Mouse (Mus musculus) kidney, embryonic 15.5 days (tissue): ENCODE measurements at regions not wholly inside any gene's neighbourhood (a gene's known extent, or its start where the extent isn't known, plus 50 kb on each side); places are given as distances from the start of the nearest gene placed in this dataset.
A peak's percentile ranks its signal among the peaks of the same experiment; 100 is the strongest.

Experiments
- ATAC-seq: fragments of 200-750 bp; cut with Nextera tagmentation; replicated peaks from 2 replicates; pipeline ENCODE4 v1.8.0; 2017; ENCODE audit warnings: moderate TSS enrichment; ENCODE audit not compliant: low FRiP score
- H3K27ac ChIP-seq: fragments of 300-500 bp; sonication (generic); 2 replicates; pipeline ENCODE4 v1.5.1; 2015; ENCODE audit warnings: mild to moderate bottlenecking, inconsistent platforms
- H3K27me3 ChIP-seq: fragments of 300-500 bp; sonication (generic); 2 replicates; pipeline ENCODE4 v1.6.1; 2015; ENCODE audit warnings: inconsistent platforms
- H3K36me3 ChIP-seq: fragments of 300-500 bp; sonication (generic); 2 replicates; pipeline ENCODE4 v1.6.1; 2015; ENCODE audit warnings: inconsistent platforms
- H3K4me1 ChIP-seq: fragments of 300-500 bp; sonication (generic); 2 replicates; pipeline ENCODE4 v1.6.1; 2015; ENCODE audit warnings: inconsistent platforms
- H3K4me2 ChIP-seq: fragments of 300-500 bp; sonication (generic); 2 replicates; pipeline ENCODE4 v1.6.1; 2015; ENCODE audit warnings: moderate library complexity, mild to moderate bottlenecking, inconsistent platforms
- H3K4me3 ChIP-seq: fragments of 300-500 bp; sonication (generic); replicated peaks from 2 replicates; pipeline ENCODE4 v1.5.1; 2015; ENCODE audit warnings: mild to moderate bottlenecking, inconsistent platforms
- H3K9ac ChIP-seq: fragments of 300-500 bp; sonication (generic); 2 replicates; pipeline ENCODE4 v1.6.1; 2015; ENCODE audit warnings: mild to moderate bottlenecking, inconsistent platforms
- H3K9me3 ChIP-seq: fragments of 300-500 bp; sonication (generic); replicated peaks from 2 replicates; pipeline ENCODE4 v1.6.1; 2016; ENCODE audit warnings: inconsistent platforms
- WGBS: fragments of 180-500 bp; shearing (Covaris S2); methylation state at CpG from one replicate; pipeline ENCODE4 v1.1.7; 2015; ENCODE audit warnings: mixed read lengths; 5-methylcytosine and 5-hydroxymethylcytosine counted together

DNA sequence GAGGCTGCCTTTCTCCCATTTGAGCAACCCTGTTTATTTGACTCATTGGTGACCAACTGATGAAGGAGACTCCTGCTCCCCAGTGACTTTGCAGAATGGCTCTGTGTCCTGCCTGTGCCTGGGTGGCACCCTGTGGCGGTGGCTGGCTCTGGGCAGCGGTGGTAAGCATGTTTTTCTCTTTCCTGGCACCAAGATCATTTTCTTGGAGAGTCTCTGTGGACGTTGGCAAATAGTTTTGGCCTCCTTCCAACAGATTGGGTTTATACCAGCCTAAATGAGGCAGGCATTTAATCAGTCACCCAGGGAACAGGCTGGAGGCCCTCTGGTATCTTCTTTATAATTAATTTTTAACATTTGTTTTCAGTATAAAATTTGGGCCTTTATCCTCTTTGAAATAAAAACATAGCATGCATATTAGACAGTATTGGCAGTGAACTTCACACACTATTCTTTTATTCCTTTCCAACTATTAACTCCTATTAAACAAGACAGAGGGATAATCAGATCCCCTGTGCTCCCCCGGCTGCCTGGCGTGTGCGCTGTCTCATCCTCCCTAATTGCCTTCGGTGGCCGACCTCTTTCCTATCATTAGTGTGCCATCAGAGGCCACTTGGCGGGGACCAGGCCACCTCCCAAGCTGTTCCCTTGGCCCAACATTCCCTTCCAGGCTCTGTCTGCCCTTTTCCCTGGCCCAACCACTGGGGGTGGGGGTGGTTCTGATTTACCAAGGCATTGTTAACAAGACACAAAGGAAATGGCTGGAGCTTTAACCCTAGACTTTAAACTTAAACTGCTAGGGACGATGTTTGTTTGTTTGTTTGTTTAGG is 111.8 kb upstream of the Topaz1 start:
- no peak overlapping the region for H3K4me2 ChIP-seq
- H3K36me3 ChIP-seq: no peaks in the 10 kb centered on the region
- no peak overlapping the region for H3K9ac ChIP-seq
- H3K9me3 ChIP-seq: no peaks in the 10 kb centered on the region
- H3K4me1 ChIP-seq: peaks cover 3% of the 10 kb centered on the region; the same call in 1 of the 2 replicates
- no peak for ATAC-seq
- H3K27me3 ChIP-seq: no peaks in the 10 kb centered on the region
- H3K27ac ChIP-seq: no peak overlapping the region
- H3K4me3 ChIP-seq: no peak overlapping the region
- 41% methylated on average over 10 of the region's 10 CpGs for WGBS

- Histone ChIP-seq H3K9me3 (no peaks in the 10 kb centered on the region), H3K9ac (no peak overlapping the region), H3K4me2 (no peak overlapping the region), H3K4me1 (peaks cover 3% of the 10 kb centered on the region; the same call in 1 of the 2 replicates), H3K36me3 (no peaks in the 10 kb centered on the region), H3K27ac (no peak overlapping the region), H3K4me3 (no peak overlapping the region), H3K27me3 (peaks cover 9% of the 10 kb centered on the region; the same call in 1 of the 2 replicates)
- WGBS: 33% methylated on average over 3 of the region's 3 CpGs
- no peak for ATAC-seq
These were observed 109.6 kb upstream of the Topaz1 start for GRCm38 (mm10) chr9:122637591-122637990.

DNA sequence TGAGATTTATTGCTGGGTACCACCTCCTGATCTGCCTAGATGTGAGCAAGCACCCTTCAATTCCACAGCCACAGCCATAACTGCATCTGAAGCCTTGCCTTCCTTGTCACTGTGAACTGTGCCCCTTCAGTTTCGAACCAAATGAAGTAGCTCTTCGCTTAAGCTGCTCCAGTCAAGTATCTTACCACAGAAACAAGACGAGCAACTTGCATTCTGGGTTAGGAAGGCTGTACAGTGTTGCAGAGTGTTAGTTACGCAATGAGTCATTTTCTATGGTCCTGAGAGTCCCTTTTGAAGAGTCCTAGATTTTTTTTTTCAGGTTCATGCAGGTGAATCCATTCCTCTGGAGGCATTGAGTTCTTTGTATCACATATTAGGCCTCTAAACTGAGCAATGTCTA is 107.9 kb upstream of the Topaz1 start:
- no peak for ATAC-seq
- Histone ChIP-seq H3K4me1 (peaks cover 3% of the 10 kb centered on the region; the same call in 1 of the 2 replicates), H3K9me3 (no peaks in the 10 kb centered on the region), H3K36me3 (no peaks in the 10 kb centered on the region), H3K9ac (no peak overlapping the region), H3K27me3 (peaks cover 24% of the 10 kb centered on the region), H3K27ac (no peak overlapping the region), H3K4me2 (no peak overlapping the region), H3K4me3 (no peak overlapping the region)
- WGBS: 92% methylated on average over 4 of the region's 4 CpGs

DNA sequence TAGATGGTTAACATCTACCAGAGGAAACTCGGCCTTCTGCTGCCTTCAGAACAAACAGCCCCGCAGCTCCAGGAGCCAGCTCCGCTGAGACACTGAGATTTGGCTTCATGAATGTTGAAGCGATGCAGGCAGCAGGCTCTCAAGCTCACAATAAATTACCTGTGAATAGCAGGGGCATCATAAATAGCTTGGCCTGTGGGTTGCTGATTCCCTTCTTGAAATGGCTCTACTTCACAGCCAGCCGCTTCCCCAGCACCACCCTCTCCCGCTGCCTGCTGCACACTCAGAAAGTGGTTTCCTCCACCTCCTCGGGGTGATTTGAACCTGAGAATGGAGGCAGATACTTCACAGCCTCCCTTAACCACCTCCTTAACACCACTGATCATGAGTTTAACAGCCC is 104.2 kb upstream of the Topaz1 start:
- no peak for ATAC-seq
- no peak overlapping the region for H3K4me2 ChIP-seq
- WGBS: 13% methylated on average over 7 of the region's 7 CpGs

DNA sequence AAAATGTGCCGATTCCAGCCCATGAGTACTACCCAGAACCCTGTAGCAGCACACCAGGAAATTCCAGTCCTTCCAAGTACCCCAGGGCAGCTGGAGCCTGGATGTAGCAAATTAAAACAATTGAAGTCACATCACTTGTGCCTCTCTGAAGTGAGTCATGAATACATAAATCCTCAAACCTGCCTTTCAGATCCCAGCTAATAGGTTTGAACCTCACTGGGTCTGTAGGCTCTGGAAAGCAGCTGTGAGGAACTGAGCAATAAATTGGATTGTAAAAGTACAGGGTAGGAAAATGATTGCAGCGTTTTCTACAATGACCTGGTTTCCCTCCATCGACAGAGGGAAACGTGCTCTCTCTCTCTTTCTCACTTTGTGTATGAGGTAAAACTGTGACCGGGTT is 101.6 kb upstream of the Topaz1 start:
- peaks cover 35% of the 10 kb centered on the region for H3K27me3 ChIP-seq

More for the DNA sequence above, 104.2 kb upstream of the Topaz1 start:
- H3K27me3 ChIP-seq: peaks cover 35% of the 10 kb centered on the region
- H3K27ac ChIP-seq: no peak overlapping the region
- no peaks in the 10 kb centered on the region for H3K4me1 ChIP-seq
- H3K4me3 ChIP-seq: no peak overlapping the region
- no peak overlapping the region for H3K9ac ChIP-seq
- H3K9me3 ChIP-seq: no peaks in the 10 kb centered on the region
- no peaks in the 10 kb centered on the region for H3K36me3 ChIP-seq

GRCm38 (mm10) chr9:122650862-122651261 is 96.3 kb upstream of the Topaz1 start:
- Histone ChIP-seq H3K27me3 (no peaks in the 10 kb centered on the region), H3K36me3 (no peaks in the 10 kb centered on the region), H3K9me3 (no peaks in the 10 kb centered on the region), H3K9ac (no peak overlapping the region), H3K4me2 (no peak overlapping the region), H3K27ac (no peak overlapping the region), H3K4me3 (no peak overlapping the region), H3K4me1 (no peaks in the 10 kb centered on the region)
- 73% methylated on average over 3 of the region's 3 CpGs for WGBS
- no peak for ATAC-seq

More for the DNA sequence above, 101.6 kb upstream of the Topaz1 start:
- WGBS: 30% methylated on average over 5 of the region's 5 CpGs
- Histone ChIP-seq H3K4me1 (no peaks in the 10 kb centered on the region), H3K27ac (no peak overlapping the region), H3K9me3 (no peaks in the 10 kb centered on the region), H3K36me3 (no peaks in the 10 kb centered on the region), H3K9ac (no peak overlapping the region), H3K4me3 (no peak overlapping the region), H3K4me2 (no peak overlapping the region)
- ATAC-seq: no peak

- no peak for ATAC-seq
- H3K36me3 ChIP-seq: no peaks in the 10 kb centered on the region
- H3K4me1 ChIP-seq: no peaks in the 10 kb centered on the region
- H3K4me2 ChIP-seq: no peak overlapping the region
- no peak overlapping the region for H3K27ac ChIP-seq
- no peak overlapping the region for H3K4me3 ChIP-seq
- H3K9me3 ChIP-seq: no peaks in the 10 kb centered on the region
- 56% methylated on average over 17 of the region's 17 CpGs for WGBS
- H3K9ac ChIP-seq: no peak overlapping the region
- H3K27me3 ChIP-seq: no peaks in the 10 kb centered on the region
These were observed 91.6 kb upstream of the Topaz1 start for GRCm38 (mm10) chr9:122655583-122655982.

- Histone ChIP-seq H3K4me2 (no peak overlapping the region), H3K27ac (no peak overlapping the region), H3K9ac (no peak overlapping the region), H3K4me3 (no peak overlapping the region), H3K4me1 (no peaks in the 10 kb centered on the region), H3K36me3 (no peaks in the 10 kb centered on the region), H3K9me3 (no peaks in the 10 kb centered on the region), H3K27me3 (no peaks in the 10 kb centered on the region)
- no peak for ATAC-seq
- WGBS: 62% methylated on average over 9 of the region's 9 CpGs
These were observed 87.1 kb upstream of the Topaz1 start for GRCm38 (mm10) chr9:122660050-122660449.

GRCm38 (mm10) chr9:122666978-122667645 is 80.0 kb upstream of the Topaz1 start:
- Histone ChIP-seq H3K36me3 (no peaks in the 10 kb centered on the region), H3K9ac (no peak overlapping the region), H3K27me3 (no peaks in the 10 kb centered on the region), H3K4me2 (no peak overlapping the region), H3K4me3 (no peak overlapping the region), H3K27ac (no peak overlapping the region), H3K9me3 (no peaks in the 10 kb centered on the region), H3K4me1 (peaks cover 4% of the 10 kb centered on the region; the same call in 1 of the 2 replicates)
- ATAC-seq: 0 out of 2 replicates have a peak, but pooled peaks have one; percentile 49
- WGBS: 44% methylated on average over 4 of the region's 5 CpGs

DNA sequence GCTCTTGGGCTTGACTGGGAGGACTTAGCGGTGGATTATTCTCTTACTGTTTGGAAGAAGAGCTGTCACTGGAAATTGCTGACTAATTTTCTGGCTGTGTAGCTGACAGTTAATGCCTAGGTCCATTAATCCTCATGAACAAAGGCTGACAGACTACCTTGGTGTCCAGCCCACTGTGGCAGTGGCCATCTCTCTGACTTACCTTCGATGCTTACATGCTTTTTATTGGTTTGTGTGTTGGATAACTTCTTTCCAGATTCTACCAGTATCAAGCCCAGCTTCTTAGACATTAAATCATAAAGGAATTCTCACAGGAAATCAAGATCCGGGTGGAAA is 79.5 kb upstream of the Topaz1 start:
- H3K4me2 ChIP-seq: no peak overlapping the region
- H3K9ac ChIP-seq: no peak overlapping the region
- H3K27ac ChIP-seq: no peak overlapping the region
- H3K9me3 ChIP-seq: no peaks in the 10 kb centered on the region
- H3K4me3 ChIP-seq: no peak overlapping the region
- 59% methylated on average over 3 of the region's 3 CpGs for WGBS
- H3K27me3 ChIP-seq: no peaks in the 10 kb centered on the region
- ATAC-seq: no peak
- H3K36me3 ChIP-seq: no peaks in the 10 kb centered on the region
- H3K4me1 ChIP-seq: peaks cover 4% of the 10 kb centered on the region; the same call in 1 of the 2 replicates

DNA sequence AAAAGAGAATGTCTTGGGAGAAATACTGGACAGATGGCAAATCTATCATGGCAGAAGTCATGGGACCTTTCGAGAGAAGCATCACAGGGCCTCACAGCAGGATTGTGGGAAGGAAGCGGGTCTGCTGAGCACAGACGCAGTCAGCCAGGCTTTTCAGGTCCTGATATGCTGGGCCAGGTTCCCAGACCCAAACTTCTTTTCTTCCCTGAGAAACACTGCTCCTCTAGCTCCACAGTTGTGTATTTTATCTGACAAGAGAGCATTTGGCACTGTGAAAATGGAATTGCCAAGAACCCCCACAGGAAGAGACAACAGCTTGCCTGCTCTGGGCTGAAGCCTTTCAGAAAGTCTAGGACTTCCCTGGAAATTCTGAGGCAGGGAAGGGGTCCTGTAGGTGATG is 73.4 kb upstream of the Topaz1 start:
- Histone ChIP-seq H3K4me3 (no peak overlapping the region), H3K27ac (no peak overlapping the region), H3K4me2 (no peak overlapping the region), H3K9ac (no peak overlapping the region), H3K27me3 (no peaks in the 10 kb centered on the region), H3K9me3 (no peaks in the 10 kb centered on the region), H3K4me1 (peaks cover 10% of the 10 kb centered on the region; the same call in 1 of the 2 replicates), H3K36me3 (no peaks in the 10 kb centered on the region)
- ATAC-seq: no peak
- WGBS: 64% methylated on average over 3 of the region's 3 CpGs

DNA sequence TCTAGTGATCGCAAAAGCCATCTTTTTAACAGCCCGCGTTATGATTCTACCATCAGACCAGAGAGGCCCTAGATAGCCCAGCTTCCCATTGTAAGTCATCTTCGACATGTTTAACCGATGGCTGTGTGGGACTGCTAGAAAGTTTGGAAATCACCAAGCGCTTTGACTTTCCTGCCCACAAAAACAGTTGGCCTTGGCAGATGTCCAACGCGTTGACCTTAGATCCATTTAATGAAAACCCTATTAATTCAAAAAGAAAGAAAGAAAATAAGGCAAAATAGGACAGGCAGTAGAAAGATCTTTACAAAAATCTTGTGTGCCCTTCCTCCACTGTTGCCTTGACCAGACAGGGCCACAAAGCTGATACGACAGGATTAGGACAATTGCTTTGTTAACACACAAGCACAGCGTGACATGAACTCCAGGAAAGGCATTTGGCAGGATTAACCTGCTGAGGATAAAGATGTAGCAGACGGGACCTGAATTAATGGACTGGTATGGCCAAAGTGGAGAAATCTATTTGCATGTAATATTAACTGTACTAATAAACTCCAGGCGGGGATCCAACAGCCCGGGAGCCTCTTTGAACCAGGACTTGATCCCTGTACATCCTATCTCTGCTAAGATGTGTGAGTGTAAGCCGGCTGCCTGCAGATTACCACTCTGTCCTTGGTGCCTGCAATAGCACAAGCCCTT is 69.0 kb upstream of the Topaz1 start:
- no peaks in the 10 kb centered on the region for H3K9me3 ChIP-seq
- no peak overlapping the region for H3K9ac ChIP-seq
- H3K4me2 ChIP-seq: no peak overlapping the region
- no peaks in the 10 kb centered on the region for H3K36me3 ChIP-seq
- H3K27ac ChIP-seq: no peak overlapping the region
- no peak for ATAC-seq
- peaks cover 5% of the 10 kb centered on the region; the same call in 1 of the 2 replicates for H3K4me1 ChIP-seq
- 74% methylated on average over 14 of the region's 14 CpGs for WGBS
- no peaks in the 10 kb centered on the region for H3K27me3 ChIP-seq
- H3K4me3 ChIP-seq: no peak overlapping the region
